Mouse (Mus musculus) kidney, embryonic 15.5 days (tissue): ENCODE measurements at regions not wholly inside any gene's neighbourhood (a gene's known extent, or its start where the extent isn't known, plus 50 kb on each side); places are given as distances from the start of the nearest gene placed in this dataset.

Experiments used
- ATAC-seq: fragments of 200-750 bp; cut with Nextera tagmentation; replicated peaks from 2 replicates; pipeline ENCODE4 v1.8.0; 2017; ENCODE audit warnings: moderate TSS enrichment; ENCODE audit not compliant: low FRiP score
- H3K27ac ChIP-seq: fragments of 300-500 bp; sonication (generic); 2 replicates; pipeline ENCODE4 v1.5.1; 2015; ENCODE audit warnings: mild to moderate bottlenecking, inconsistent platforms
- H3K27me3 ChIP-seq: fragments of 300-500 bp; sonication (generic); 2 replicates; pipeline ENCODE4 v1.6.1; 2015; ENCODE audit warnings: inconsistent platforms
- H3K36me3 ChIP-seq: fragments of 300-500 bp; sonication (generic); 2 replicates; pipeline ENCODE4 v1.6.1; 2015; ENCODE audit warnings: inconsistent platforms
- H3K4me1 ChIP-seq: fragments of 300-500 bp; sonication (generic); 2 replicates; pipeline ENCODE4 v1.6.1; 2015; ENCODE audit warnings: inconsistent platforms
- H3K4me2 ChIP-seq: fragments of 300-500 bp; sonication (generic); 2 replicates; pipeline ENCODE4 v1.6.1; 2015; ENCODE audit warnings: moderate library complexity, mild to moderate bottlenecking, inconsistent platforms
- H3K4me3 ChIP-seq: fragments of 300-500 bp; sonication (generic); replicated peaks from 2 replicates; pipeline ENCODE4 v1.5.1; 2015; ENCODE audit warnings: mild to moderate bottlenecking, inconsistent platforms
- H3K9ac ChIP-seq: fragments of 300-500 bp; sonication (generic); 2 replicates; pipeline ENCODE4 v1.6.1; 2015; ENCODE audit warnings: mild to moderate bottlenecking, inconsistent platforms
- H3K9me3 ChIP-seq: fragments of 300-500 bp; sonication (generic); replicated peaks from 2 replicates; pipeline ENCODE4 v1.6.1; 2016; ENCODE audit warnings: inconsistent platforms
- WGBS: fragments of 180-500 bp; shearing (Covaris S2); methylation state at CpG from one replicate; pipeline ENCODE4 v1.1.7; 2015; ENCODE audit warnings: mixed read lengths; 5-methylcytosine and 5-hydroxymethylcytosine counted together

DNA sequence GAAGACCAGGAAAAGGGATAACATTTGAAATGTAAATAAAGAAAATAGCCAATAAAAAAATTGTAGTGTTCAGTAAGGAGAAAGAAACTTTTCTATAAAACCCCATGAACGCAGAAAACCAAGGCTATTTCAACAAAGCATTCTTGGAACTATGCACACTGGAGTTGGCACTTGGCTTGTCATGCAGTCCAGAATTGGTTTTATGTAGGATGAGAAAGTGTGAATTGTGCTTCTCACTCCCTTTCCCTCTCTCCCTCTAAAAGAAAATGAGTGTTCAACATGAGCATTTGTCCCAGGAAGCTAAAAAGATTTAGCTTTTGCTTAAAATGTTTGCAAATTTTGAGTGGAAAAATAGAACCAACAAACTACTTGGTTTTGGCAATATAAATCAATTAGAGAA, 841.6 kb upstream of the Adam24 start:
- Histone ChIP-seq H3K4me1 (no peaks in the 10 kb centered on the region), H3K9me3 (no peaks in the 10 kb centered on the region), H3K36me3 (no peaks in the 10 kb centered on the region), H3K4me3 (no peak overlapping the region), H3K9ac (no peak overlapping the region), H3K27ac (no peak overlapping the region), H3K27me3 (no peaks in the 10 kb centered on the region), H3K4me2 (no peak overlapping the region)
- 89% methylated on average over 1 of the region's 1 CpGs for WGBS
- ATAC-seq = no peak

DNA sequence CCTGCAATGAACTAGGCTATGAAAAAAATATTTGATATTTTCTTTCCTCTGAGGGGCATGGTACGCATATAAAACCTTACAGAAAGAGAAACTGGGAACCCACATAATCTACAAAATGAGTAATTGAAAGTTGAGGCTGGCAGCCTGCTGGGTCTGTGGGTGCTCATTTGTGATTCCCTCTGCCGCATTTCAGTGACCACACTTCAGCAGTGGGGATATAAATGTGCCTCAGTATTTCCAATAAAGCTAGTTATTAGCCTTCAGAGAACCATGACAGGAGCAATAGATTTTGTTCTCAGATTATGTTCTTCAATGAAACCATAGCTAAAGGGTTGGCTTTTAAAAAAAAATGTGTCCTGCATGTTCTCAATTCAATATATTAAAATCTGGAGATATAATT, 828.0 kb upstream of the Adam24 start:
- no peak overlapping the region for H3K9ac ChIP-seq
- no peaks in the 10 kb centered on the region for H3K9me3 ChIP-seq
- H3K27ac ChIP-seq = no peak overlapping the region
- no peaks in the 10 kb centered on the region for H3K4me1 ChIP-seq
- no peak for ATAC-seq
- no peak overlapping the region for H3K4me2 ChIP-seq
- H3K36me3 ChIP-seq = no peaks in the 10 kb centered on the region
- H3K27me3 ChIP-seq = no peaks in the 10 kb centered on the region
- 83% methylated on average over 2 of the region's 2 CpGs for WGBS
- no peak overlapping the region for H3K4me3 ChIP-seq

DNA sequence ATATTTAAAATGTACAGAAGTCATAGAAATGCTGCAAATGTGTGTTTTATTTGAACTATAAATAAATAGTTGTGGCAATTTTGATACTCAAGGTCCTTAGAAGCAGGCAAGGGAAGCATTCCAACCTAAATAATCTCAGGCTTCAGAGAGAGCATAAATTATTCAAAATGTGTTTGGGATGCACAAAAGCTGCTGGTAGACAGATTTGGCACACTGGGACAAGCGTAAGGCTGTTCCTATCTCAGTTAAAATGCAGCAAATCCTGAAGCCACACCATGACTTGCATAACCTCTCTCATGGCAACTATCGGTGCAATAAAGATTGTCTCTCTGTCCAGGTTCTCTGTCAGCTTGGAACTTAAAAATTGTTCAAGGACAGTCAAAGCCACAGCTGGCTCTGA, 812.3 kb upstream of the Adam24 start:
- H3K4me2 ChIP-seq = no peak overlapping the region
- no peak overlapping the region for H3K4me3 ChIP-seq
- 75% methylated on average over 2 of the region's 2 CpGs for WGBS
- no peaks in the 10 kb centered on the region for H3K27me3 ChIP-seq
- no peak for ATAC-seq
- no peaks in the 10 kb centered on the region for H3K36me3 ChIP-seq
- no peak overlapping the region for H3K9ac ChIP-seq
- H3K27ac ChIP-seq = no peak overlapping the region
- H3K4me1 ChIP-seq = no peaks in the 10 kb centered on the region
- no peaks in the 10 kb centered on the region for H3K9me3 ChIP-seq

DNA sequence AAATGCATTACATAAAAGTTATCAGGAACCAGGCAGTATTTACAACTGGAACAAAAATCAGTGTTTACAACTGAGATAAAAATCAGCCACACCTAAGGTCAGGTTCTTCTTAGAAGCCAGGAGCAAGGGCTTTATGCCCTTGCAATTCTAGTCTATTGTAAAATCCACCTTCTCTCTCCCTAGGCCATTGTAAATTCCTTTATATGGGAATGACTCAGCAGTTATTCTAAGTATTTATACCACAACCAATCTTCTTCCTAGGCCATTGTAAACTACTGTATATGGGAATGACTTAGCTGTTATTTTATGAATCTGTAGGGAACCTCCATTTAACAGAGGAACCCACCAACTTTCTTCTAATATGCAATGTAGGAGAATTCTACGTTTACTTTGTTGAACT, 772.6 kb upstream of the Adam24 start:
- Histone ChIP-seq H3K9ac (no peak overlapping the region), H3K4me1 (no peaks in the 10 kb centered on the region), H3K27ac (no peak overlapping the region), H3K36me3 (no peaks in the 10 kb centered on the region), H3K4me3 (no peak overlapping the region), H3K9me3 (no peaks in the 10 kb centered on the region), H3K4me2 (no peak overlapping the region), H3K27me3 (no peaks in the 10 kb centered on the region)
- ATAC-seq = no peak
- WGBS = 81% methylated on average over 1 of the region's 1 CpGs

DNA sequence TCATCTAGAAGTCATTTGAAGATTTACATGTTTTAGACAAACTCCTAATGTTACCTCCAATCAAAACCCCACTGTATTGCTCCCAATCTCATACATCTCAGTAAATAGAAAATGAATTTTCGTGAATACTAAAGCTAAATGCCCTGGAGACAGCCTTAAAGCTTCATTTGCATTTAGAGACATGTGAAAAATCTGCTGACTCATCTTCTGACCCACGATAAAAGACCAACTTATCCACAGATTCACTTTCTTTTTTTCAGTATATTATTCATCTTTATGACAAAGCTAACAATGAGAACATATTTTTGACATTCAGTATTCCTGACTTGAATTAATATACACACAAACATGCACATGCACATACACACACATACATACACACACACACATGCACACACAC, 762.0 kb upstream of the Adam24 start:
- WGBS = 60% methylated on average over 2 of the region's 2 CpGs
- no peak for ATAC-seq
- no peak overlapping the region for H3K4me2 ChIP-seq

DNA sequence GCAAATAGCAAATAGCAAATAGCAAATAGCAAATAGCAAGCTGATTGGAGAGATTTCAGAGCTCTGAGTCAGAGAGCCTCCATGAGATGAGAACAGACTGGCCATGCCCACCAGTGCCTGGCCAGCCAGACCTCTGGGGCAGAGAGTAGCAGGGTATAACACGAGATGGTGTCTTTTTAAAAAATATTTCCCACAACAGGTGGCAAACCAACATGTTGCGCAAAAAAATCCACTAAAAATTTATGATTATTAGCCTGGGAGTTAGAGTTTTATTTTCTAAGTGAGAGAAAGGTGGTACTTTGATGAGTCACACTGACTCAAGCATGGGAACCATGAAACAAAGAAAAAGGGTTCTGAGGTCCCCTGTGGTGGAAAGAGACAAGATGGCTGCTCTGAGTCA, 753.5 kb upstream of the Adam24 start:
- H3K4me1 ChIP-seq = no peaks in the 10 kb centered on the region
- no peak overlapping the region for H3K27ac ChIP-seq
- no peaks in the 10 kb centered on the region for H3K9me3 ChIP-seq
- H3K36me3 ChIP-seq = no peaks in the 10 kb centered on the region
- H3K27me3 ChIP-seq = no peaks in the 10 kb centered on the region
- 83% methylated on average over 2 of the region's 2 CpGs for WGBS
- H3K9ac ChIP-seq = no peak overlapping the region
- no peak overlapping the region for H3K4me3 ChIP-seq
- no peak for ATAC-seq
- no peak overlapping the region for H3K4me2 ChIP-seq

More for the DNA sequence above, 762.0 kb upstream of the Adam24 start:
- H3K36me3 ChIP-seq = no peaks in the 10 kb centered on the region
- H3K9me3 ChIP-seq = no peaks in the 10 kb centered on the region
- no peak overlapping the region for H3K4me3 ChIP-seq
- H3K4me1 ChIP-seq = no peaks in the 10 kb centered on the region
- no peaks in the 10 kb centered on the region for H3K27me3 ChIP-seq
- H3K9ac ChIP-seq = no peak overlapping the region
- no peak overlapping the region for H3K27ac ChIP-seq

DNA sequence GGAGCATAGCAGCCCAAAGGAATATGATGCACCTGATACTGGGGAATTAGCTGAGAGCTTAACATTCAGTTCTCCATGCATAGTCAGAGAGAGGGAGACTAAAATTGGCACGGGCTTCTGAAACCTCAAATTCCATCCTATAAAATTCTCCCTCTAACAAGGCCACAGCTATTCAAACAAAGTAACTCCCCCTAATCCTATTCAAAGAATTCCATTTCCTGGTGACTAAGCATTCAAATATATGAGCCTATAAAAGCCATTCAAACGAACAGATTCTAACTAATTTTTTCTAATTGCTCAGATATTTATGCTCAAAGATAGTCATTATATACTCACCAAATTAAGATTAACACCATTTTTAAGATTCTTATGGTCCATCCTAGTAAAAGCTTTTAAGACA, 751.1 kb upstream of the Adam24 start:
- no peak overlapping the region for H3K9ac ChIP-seq
- no peak overlapping the region for H3K4me3 ChIP-seq
- H3K9me3 ChIP-seq = no peaks in the 10 kb centered on the region
- no peak overlapping the region for H3K4me2 ChIP-seq
- H3K27ac ChIP-seq = no peak overlapping the region
- H3K36me3 ChIP-seq = no peaks in the 10 kb centered on the region
- no peaks in the 10 kb centered on the region for H3K4me1 ChIP-seq
- H3K27me3 ChIP-seq = no peaks in the 10 kb centered on the region
- ATAC-seq = no peak
- 52% methylated on average over 2 of the region's 2 CpGs for WGBS

DNA sequence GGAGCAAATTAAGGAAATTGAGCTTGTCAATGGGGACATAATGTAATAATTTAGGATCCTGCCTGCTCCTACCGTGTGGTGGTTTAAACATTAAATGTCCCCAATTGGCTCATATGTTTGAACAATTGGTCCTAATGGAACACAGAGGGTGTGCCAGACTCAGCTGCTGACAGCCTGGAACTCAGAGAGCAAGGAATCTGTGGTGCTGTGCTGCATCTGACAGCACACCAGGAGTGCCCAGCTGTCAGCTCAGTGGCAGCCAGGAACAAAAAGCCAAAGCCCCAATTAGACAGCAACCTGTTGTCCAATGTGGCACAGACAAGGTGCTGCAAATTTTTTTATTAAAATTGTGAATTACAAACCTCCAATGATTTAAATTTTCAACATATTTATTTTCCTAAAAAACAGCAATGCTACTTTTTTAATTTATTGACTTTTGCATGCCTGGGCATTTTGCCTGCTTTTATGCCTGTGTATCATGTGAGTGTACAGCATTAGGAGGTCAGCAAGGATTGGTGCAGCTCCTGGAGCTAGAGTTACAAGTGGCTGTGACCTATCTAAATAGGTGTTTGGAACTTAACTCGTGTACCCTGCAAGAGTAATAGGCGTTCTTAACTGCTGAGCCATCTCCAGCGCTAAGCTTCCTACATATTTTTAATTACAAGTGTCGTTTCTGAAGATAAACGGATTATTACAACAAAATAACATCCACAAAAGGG, 724.5 kb upstream of the Adam24 start:
- H3K4me2 ChIP-seq = no peak overlapping the region
- H3K9me3 ChIP-seq = no peaks in the 10 kb centered on the region
- no peak overlapping the region for H3K9ac ChIP-seq
- no peak for ATAC-seq
- 64% methylated on average over 6 of the region's 6 CpGs for WGBS
- no peaks in the 10 kb centered on the region for H3K4me1 ChIP-seq
- H3K27ac ChIP-seq = no peak overlapping the region
- no peaks in the 10 kb centered on the region for H3K36me3 ChIP-seq
- no peak overlapping the region for H3K4me3 ChIP-seq
- no peaks in the 10 kb centered on the region for H3K27me3 ChIP-seq

DNA sequence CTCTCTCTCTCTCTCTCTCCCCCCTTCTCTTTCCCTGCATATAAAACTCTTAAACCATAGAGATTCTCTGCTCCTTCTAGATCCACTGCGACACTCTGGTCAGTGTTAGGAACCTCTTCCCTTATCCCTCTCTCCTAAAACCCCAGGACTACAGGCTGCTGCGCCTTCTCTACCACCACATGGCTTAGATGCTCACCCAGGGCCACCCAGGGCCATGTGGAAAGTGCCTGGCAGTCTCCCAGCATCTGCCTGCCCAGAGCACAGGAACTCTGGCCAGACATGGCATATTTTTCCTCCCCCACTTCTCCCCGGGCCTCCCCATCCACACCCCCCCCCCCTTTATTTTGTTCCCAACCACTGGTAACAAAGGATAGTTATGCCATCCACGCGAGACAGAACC, 720.4 kb upstream of the Adam24 start:
- H3K4me3 ChIP-seq = no peak overlapping the region
- no peaks in the 10 kb centered on the region for H3K36me3 ChIP-seq
- no peak overlapping the region for H3K27ac ChIP-seq
- H3K27me3 ChIP-seq = no peaks in the 10 kb centered on the region
- ATAC-seq = peak; percentile 56; the same call in 1 of the 2 replicates
- H3K9ac ChIP-seq = no peak overlapping the region
- 0 out of 2 replicates have a peak overlapping the region, but pooled peaks have one; percentile 12 for H3K4me2 ChIP-seq
- 49% methylated on average over 5 of the region's 5 CpGs for WGBS
- H3K9me3 ChIP-seq = no peaks in the 10 kb centered on the region
- no peaks in the 10 kb centered on the region for H3K4me1 ChIP-seq

DNA sequence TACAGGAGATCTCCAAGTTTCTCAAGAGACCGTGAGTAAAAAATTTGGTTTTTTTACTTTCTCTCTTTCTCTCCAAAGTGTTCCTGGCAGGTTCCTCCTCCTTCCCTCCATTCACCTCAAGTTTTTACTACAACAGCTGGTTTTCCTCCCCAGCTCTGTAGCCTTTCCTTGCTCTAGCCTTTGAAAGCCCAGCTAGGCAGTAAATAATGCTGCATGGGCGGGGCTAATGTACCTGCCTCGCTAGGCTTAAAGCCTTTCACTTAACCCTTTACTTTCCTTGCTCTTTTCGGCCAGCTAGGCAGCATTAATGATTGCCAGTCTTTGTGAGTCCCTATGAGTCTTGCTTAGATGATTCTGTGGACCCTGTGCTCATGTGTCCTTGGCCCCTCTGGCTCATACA, 720.0 kb upstream of the Adam24 start:
- no peak overlapping the region for H3K27ac ChIP-seq
- H3K4me2 ChIP-seq = 0 out of 2 replicates have a peak overlapping the region, but pooled peaks have one; percentile 12
- 27% methylated on average over 4 of the region's 4 CpGs for WGBS
- no peaks in the 10 kb centered on the region for H3K9me3 ChIP-seq
- no peaks in the 10 kb centered on the region for H3K36me3 ChIP-seq
- H3K9ac ChIP-seq = no peak overlapping the region
- peak; percentile 90 for ATAC-seq
- H3K27me3 ChIP-seq = no peaks in the 10 kb centered on the region
- no peaks in the 10 kb centered on the region for H3K4me1 ChIP-seq
- no peak overlapping the region for H3K4me3 ChIP-seq

DNA sequence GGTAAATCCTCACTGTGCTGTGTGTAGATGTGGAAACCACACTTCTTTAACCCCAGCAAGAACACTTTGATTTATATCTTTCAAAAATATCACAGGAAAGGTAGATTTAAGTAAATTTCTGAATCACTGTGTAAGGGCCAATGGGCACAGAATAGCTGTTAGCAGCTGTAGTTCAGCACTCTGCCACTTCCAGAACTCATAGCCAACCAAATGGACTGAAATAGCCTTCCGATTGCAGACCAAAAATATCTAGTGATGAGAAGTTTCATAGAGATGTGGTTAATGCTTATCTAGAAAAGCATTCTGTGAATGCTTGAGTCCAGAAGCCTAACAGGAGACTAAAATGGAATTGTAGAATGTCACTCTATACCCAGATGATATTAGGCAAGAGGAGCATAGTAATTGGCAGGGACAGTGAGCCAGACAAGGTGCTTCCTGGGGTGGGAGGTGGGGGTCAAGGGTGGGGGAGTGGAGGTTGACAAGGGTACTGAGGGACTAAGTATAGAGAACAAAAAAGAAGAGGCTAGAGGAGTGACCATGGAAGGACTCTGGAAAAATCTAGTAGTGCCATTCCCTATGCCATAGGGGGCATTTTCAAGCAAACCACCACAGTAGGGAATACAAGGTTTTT, 669.6 kb upstream of the Adam24 start:
- WGBS = 91% methylated on average over 1 of the region's 1 CpGs
- H3K4me1 ChIP-seq = no peaks in the 10 kb centered on the region
- no peak overlapping the region for H3K4me2 ChIP-seq
- no peak for ATAC-seq
- H3K27me3 ChIP-seq = no peaks in the 10 kb centered on the region
- H3K9ac ChIP-seq = no peak overlapping the region
- no peak overlapping the region for H3K4me3 ChIP-seq
- no peaks in the 10 kb centered on the region for H3K9me3 ChIP-seq
- H3K27ac ChIP-seq = no peak overlapping the region
- no peaks in the 10 kb centered on the region for H3K36me3 ChIP-seq

DNA sequence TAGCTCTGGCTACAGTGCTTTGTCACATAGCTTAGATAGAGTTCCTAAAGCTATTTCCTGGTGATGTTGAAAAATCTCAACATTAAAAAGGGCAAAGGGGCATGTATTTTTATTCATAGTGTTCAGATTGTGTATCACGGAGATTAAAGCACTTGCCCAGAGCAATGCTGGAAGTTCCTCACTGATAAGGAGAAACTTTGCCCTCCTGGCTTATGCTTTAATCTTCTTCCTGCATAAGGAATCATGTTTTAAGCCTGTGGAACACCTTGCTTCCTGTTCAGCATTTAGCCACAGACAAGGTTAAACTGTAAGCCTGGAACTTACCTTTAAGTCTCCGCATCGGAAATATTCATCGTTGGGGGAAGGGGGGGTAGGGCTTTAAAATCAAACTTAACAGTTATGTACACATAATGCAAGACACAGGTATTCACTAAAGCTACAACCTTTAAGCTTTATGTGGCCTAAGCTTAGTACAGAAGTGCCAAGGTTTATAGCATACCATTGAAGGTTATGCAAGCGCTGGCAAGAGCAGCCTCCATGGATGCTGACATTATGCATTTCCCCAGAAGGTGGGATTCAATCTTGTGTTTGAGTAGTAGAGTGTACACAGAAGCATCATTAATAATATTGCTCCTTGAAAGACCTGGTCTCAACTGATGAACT, 655.5 kb upstream of the Adam24 start:
- 74% methylated on average over 5 of the region's 5 CpGs for WGBS
- H3K9ac ChIP-seq = no peak overlapping the region
- no peaks in the 10 kb centered on the region for H3K27me3 ChIP-seq
- H3K9me3 ChIP-seq = no peaks in the 10 kb centered on the region
- H3K4me3 ChIP-seq = no peak overlapping the region
- no peaks in the 10 kb centered on the region for H3K4me1 ChIP-seq
- no peak overlapping the region for H3K27ac ChIP-seq
- ATAC-seq = no peak
- H3K36me3 ChIP-seq = no peaks in the 10 kb centered on the region
- H3K4me2 ChIP-seq = no peak overlapping the region
